Mouse (Mus musculus) cortical plate, adult 2 months (tissue): Measurements from ENCODE around the gene Prkcd. TPM values are rescaled to one million over a fixed set of nuclear protein-coding genes. Genes with fewer than 3 reads are reported as not detected.
"Not testable (repeated sequence)": the region's sequence is repeated elsewhere in the genome, so short reads cannot be mapped to it uniquely, and the experiment has no call there.

Experiments used
- H3K27ac ChIP-seq: fragments of 200-500 bp; 2 replicates; pipeline ENCODE4 v1.5.1; 2012; ENCODE audit warnings: low read length, control low read depth, inconsistent platforms; ENCODE audit not compliant: insufficient read depth
- H3K4me1 ChIP-seq: fragments of 200-500 bp; 2 replicates; pipeline ENCODE4 v1.6.1; 2011; ENCODE audit warnings: low read length; ENCODE audit not compliant: control insufficient read depth, insufficient read depth
- H3K4me3 ChIP-seq: fragments of 200-500 bp; 2 replicates; pipeline ENCODE4 v1.5.1; 2011; ENCODE audit warnings: mild to moderate bottlenecking, low read length, control low read depth; ENCODE audit not compliant: insufficient read depth
- CTCF ChIP-seq: fragments of 200-500 bp; IDR thresholded peaks from 2 replicates; pipeline ENCODE4 v1.5.1; 2011; ENCODE audit warnings: mild to moderate bottlenecking, control low read depth, low read length; ENCODE audit not compliant: insufficient read depth; ENCODE audit errors: extremely low read depth
- POLR2A ChIP-seq: fragments of 200-500 bp; IDR thresholded peaks from 2 replicates; pipeline ENCODE4 v1.6.1; 2011; ENCODE audit warnings: mild to moderate bottlenecking, low read length, control low read depth; ENCODE audit not compliant: insufficient read depth; ENCODE audit errors: extremely low read depth
- polyA plus RNA-seq: library from polyadenylated mRNA; depleted of rRNA; stranded (reverse); fragments of >200 nt; gene quantifications from 2 replicates; pipeline ENCODE4 v1.2.3, GENCODE M21; 2012

Gene Prkcd
- polyA plus RNA-seq, 1 experiment, result 17.7 TPM

DNA sequence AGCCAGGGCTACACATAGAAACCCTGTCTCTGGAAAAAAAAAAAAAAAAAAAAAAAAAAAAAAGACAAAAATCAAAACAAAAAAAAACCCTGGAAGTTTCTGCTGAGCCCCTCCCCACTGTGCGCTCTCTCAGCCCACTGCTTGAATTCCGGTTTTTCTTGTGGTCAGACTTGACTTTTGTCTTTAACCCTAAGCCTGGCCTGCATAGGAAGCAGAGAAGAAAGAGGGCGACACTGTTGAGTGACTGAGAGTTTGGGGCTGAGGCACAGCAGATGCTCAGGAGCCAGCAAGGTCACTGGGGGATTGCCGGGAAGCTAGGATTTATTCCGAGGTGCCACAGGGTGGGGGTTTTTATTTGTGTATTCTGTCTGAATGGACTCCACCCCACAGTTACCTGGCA lies 46.1 kb downstream of the Prkcd start:
- no peak for TF ChIP-seq CTCF
- no peak for TF ChIP-seq POLR2A
- Histone ChIP-seq H3K27ac (no peak overlapping the region), H3K4me1 (no peaks in the 10 kb centered on the region), H3K4me3 (no peak overlapping the region)

DNA sequence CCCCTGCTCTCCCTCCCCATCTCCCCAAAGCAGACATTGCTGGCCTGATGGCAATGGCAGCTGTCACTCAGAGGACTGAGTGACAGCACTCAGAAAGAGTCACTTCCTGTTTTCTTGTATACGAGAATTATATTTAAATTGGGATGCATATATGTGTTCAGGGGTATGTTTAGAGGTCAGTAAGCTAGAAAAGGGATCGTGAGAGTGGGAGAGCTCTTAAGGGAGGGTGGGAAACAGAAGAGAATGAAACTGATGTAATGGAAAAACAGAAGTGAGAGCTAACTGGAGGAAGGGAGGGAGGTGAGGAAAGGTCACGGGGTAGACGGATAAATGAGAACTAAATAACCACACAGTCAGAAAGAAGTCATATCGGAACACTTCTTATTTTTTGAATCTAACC lies 46.8 kb downstream of the Prkcd start:
- no peak overlapping the region for H3K4me3 ChIP-seq
- H3K4me1 ChIP-seq, result no peaks in the 10 kb centered on the region
- TF ChIP-seq CTCF, result no peak
- no peak for TF ChIP-seq POLR2A
- no peak overlapping the region for H3K27ac ChIP-seq

DNA sequence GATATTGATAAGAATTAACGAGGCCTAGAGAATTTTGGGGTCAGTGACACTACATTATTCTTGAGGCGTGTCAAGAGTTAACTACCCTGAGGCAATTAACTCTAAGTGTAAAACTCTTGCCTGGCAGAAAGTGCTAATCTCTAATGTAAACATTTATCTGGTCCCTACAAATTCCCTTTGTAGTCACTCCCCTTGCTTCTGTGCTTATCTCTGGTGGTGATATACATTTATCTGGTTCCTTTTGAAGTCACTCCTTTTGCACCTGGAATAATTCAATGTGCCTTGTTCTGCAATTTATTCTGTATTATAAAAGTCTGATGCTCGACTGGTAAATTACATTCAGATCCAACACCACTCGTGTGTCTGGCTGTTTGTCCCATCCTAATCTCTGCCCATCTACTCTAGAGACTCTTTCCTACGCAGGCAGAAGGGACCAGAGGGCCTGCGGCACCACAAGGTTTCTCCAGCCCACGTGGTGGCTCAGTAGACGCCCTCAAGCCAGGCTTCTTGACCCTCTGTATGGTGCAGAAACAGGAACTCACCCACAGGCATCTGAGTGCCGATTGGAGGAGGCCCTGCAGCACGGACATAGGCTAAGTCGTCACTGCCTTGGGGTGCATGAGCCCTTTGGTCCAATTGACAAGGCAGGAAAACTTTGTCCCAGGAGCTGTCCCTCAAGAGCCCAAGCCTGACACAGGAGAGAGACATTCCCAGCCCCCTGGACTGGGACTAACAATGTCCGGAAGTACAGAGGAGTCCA lies 48.5 kb downstream of the Prkcd start:
- not testable (repeated sequence) for H3K4me3 ChIP-seq, H3K27ac ChIP-seq, H3K4me1 ChIP-seq

DNA sequence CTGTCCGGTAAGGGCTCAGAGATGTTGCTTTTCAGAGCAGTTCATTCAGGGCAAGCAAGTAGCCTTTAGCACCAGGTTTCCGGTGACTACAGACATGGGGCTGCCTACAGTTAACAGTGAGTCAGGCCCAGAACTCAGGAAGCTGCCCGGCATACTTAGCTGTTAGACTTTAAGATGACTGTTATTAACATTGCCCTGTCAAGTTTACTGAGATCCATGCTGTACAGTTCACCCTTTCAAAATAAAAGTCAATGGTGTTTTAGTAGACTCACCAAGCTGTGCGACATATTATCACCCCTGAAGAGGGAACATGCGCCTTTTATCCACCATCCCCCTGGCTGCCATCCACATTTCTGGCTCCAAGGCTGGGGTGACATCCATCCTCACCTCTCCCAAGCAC lies 49.8 kb downstream of the Prkcd start:
- H3K4me3 ChIP-seq, result no peak overlapping the region
- H3K4me1 ChIP-seq, result no peaks in the 10 kb centered on the region
- no peak overlapping the region for H3K27ac ChIP-seq
- TF ChIP-seq POLR2A, result no peak
- no peak for TF ChIP-seq CTCF

DNA sequence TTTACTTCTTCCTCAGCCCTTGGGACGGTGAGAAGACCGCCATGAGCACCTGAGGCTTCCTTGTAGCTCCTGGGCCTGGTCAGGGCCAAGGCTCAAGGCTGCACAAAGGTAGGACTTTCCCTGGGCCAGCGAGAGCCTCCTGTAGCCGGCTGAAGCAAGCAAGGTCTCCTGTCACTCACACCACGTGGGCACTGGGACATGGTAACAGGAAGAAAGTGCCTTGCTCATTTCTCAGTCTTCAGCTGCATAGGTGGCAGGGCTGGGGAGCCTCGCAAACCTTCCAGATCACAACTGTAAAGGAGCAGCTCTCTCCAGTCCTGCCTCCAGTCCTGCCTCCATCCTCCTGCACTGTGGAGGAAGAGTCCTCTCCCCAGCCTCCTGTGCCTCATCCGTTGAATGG lies 50.2 kb downstream of the Prkcd start:
- Histone ChIP-seq H3K4me3 (no peak overlapping the region), H3K4me1 (no peaks in the 10 kb centered on the region), H3K27ac (no peak overlapping the region)
- TF ChIP-seq CTCF, result no peak
- TF ChIP-seq POLR2A, result no peak

DNA sequence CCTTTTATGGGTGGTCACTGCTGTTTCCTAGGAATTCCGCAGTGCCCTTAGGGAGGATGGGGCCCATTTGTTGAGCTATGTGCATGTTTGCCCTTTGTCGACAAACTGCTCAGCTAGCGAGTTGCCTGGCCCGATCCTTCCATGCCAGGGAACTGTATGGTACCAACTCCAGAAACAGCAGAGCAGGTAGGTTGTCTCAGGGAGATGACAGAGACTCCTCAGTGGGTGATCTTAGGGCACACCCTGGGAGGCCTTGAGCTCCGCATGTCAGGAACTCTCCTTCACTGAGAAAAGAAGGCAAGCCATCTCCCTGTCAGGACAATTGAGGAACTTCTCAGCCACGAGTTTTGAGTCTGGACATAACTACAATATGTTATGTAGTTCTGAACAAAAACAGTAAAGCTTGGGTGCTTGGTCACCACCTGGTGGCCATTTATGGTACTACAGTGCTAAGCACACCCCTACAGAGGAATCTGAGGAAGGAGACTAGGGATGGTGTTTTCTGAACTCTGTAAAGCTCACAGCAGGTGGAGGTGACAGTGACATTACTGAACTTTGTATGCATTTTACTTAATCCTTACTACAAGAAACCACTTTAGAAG lies 51.9 kb downstream of the Prkcd start:
- Histone ChIP-seq H3K27ac (no peak overlapping the region), H3K4me3 (no peak overlapping the region), H3K4me1 (no peaks in the 10 kb centered on the region)
- TF ChIP-seq CTCF (peak; percentile 80), POLR2A (no peak)

DNA sequence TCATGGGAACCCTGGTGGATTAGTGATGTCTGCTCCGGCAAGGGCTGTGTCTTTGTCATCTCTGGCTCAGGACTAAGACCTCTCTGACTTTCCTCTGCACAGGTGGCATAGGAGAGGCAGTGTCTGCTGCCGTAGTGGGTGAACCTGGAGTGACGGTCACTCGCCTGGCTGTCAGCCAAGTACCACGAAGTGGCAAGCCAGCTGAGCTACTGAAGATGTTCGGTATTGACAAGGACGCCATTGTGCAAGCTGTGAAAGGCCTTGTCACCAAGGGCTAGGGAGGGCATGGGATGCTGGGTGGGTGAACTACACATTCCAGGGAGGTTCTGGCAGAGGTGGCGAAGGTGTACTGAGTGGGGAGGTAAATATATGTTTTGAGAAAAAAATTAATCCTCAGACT lies 52.8 kb downstream of the Prkcd start:
- TF ChIP-seq POLR2A, result no peak
- TF ChIP-seq CTCF, result no peak
- Histone ChIP-seq H3K27ac (no peak overlapping the region), H3K4me1 (no peaks in the 10 kb centered on the region), H3K4me3 (no peak overlapping the region)

DNA sequence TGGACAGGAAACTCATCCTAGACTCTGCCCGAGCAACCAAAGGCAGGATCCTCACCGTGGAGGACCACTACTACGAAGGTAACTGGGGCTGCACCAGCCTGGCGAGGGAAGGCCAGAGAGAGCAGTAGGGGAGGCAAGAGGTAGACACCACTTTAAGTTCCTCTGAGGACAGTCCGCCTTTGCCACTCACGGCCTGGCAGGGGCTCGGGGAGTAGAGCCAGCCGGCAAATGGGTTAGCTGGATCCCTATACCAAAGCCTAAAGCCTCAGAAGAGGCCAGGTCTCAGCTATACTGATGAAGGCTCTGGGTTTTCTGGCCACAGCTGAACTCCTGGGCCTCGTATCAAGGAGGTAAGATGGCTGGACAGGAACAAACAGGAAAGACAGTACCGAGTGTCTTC lies 53.8 kb downstream of the Prkcd start:
- TF ChIP-seq CTCF (no peak), POLR2A (no peak)
- no peak overlapping the region for H3K27ac ChIP-seq
- no peaks in the 10 kb centered on the region for H3K4me1 ChIP-seq
- H3K4me3 ChIP-seq, result no peak overlapping the region

DNA sequence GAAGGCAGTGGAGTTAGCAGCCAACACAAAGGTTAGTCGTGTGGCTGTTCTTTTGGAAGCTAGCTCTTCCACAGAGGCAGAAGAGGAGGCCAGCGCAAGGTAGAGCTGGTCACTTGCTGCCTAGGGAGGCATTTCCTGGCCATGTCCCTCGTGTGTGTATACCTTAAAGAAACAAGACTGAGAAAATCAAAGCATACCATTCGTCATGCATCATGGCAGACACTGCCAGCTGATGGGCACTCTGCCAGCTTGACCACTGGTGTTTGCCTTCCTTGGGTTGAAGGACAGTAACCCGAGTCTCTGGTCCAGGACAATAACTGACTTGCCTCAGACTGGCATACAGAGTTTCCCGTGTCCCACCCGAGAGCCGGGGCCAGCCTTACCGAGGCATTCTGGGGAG lies 55.7 kb downstream of the Prkcd start:
- TF ChIP-seq CTCF (no peak), POLR2A (no peak)
- H3K4me1 ChIP-seq, result no peaks in the 10 kb centered on the region
- no peak overlapping the region for H3K4me3 ChIP-seq
- no peak overlapping the region for H3K27ac ChIP-seq

DNA sequence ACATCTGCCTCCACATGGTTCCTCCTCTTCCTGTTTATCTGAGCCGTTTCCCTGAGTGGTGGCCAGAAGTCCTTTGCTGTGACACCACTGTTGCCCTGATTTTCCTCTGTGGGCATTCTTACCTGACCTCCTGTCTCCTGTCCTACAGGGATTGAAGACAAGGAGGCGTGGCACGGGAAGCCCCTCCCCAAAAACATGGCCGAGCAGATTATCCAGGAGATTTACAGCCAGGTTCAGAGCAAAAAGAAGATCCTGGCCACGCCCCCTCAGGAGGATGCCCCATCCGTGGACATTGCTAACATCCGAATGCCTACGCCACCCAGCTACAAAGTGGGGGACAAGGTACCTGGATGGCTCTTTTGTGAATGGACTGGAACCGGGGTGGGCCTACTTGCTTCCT lies 58.0 kb downstream of the Prkcd start:
- TF ChIP-seq CTCF (no peak), POLR2A (no peak)
- no peak overlapping the region for H3K27ac ChIP-seq
- no peak overlapping the region for H3K4me3 ChIP-seq
- no peaks in the 10 kb centered on the region for H3K4me1 ChIP-seq
